Mouse (Mus musculus): ENCODE measurements around the gene Mup21.
"Not testable (repeated sequence)": the region's sequence is repeated elsewhere in the genome, so short reads cannot be mapped to it uniquely, and the experiment has no call there.

The Mup21 gene

DNA sequence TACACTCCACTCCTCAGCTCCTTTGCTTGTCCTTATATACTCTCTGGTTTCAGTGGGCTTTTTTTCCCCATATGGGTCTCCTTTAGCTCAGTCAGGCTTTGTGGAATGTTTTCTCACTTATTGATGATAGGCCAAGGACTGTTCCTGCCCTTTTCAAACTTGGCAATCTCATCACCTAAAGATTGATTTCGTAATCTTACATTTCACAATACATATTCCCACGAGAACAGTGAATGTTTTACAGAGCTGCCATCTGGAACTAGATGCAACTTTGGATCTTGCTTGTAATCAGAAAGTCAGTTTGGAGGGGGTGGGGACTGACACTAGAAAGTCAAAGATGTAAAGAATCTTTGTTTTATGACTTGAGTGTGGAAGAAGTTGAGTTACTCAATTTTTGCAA lies at the start of gene Mup21:
TSS of gene Mup21 (minus strand) at position 53 of the 400 bp plus-strand sequence.
- DNase-seq (ENCODE audit: low spot score), result no peak

DNA sequence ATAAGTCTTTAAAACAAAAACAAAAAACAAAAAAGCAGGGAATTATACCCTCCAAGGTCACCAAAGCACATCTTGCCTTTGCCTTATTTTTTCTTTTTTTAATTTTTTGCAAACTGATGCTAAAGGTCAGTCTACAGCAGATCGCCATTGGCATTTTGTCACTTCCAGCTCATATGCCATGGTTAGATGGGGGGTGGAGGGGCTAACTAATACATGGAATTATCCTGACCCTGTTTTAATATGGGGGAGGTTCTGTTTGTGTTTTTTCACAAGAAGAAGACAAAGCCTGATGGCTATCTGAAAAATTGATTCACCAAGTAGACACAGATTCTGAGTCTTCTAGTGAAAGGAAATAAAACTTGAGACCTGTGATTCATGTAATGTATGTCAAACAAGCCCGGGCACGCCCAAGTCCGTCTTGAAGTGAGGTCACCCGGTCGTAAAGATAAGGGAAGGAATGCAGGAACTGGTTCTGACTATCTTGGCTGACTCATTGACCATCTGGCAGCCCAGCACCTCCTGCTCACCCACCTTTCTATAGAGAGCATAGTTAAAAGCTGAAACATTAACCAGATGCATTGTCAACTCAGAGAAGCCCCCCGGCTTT lies 49.4 kb upstream of the Mup21 start:
- DNase-seq (ENCODE audit: low spot score), result no peak

DNA sequence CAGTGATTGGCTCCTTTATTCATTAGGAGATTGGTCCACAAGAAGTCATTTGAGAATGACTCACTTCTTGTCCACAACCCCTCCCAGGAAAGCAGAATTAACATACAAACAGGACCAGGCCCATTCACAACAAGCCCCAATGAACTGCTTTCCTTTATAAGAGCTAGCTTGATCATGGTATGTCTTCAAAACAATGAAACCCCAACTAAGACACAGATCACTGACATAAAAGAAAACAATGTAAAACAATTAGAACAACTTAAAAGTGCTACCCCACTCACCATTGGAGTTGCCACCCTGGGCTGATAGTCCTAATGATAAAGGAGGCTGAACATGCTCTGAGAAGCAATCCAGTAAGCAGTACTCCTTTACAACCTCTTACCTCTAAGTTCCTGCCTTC lies 38.1 kb upstream of the Mup21 start:
- DNase-seq (ENCODE audit: low spot score), result no peak

DNA sequence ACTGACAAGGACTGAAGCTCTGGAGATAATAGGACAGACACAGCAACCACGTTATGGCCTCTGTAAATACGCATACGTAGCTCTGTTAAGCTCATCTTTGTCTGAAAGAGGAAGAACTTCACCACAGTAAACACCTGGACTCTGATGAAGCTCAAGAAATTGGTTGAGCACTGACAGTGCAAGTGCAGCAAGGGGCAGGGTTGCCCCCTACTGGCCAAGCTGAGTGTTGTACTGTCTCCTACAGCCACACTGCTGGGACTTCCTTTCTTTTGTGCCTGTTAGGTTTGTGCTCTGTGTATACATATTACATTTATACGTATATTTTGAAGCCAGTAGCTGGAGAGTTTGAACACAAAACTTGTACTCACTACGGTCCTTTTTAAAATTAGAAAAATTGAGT lies 26.6 kb upstream of the Mup21 start:
- no peak for DNase-seq (ENCODE audit: low spot score)

DNA sequence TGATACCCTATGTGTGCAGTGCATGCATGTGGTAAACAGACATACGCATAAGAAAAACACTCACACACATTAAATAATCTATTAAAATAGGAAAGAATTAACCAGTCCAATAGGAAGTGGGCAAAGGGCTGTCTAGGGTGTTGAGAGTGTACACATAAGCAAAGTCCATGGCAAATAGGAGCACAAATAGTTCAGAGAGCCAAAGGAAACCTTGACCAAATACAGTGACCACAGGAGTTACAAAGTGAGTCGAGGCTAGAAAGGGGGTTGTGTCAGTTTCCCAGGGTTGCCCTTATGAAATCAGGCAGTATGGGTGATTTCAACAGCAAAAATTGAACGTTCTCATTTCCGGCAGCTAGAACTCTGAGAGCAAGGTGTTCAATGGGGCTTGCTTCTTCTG lies 23.8 kb upstream of the Mup21 start:
- DNase-seq (ENCODE audit: low spot score), result no peak

DNA sequence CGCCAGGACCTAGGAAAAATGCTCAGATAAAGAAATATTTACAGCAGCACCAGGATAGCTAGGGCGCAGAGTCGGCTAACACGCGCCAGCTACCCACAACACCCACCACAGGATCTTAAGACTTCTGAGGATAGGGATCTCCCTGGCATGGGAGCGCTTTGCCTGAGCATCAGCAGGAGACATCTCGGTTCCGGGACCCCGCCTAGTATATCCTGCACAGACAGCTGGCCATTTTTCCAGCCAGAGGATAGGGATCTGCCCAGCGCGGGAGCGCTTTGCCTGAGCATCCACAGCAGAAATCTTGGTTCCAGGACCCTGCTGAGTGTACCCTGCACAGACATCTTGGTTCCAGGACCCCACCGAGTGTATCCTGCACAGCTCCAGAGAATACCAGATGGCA lies 17.0 kb upstream of the Mup21 start:
- DNase-seq (ENCODE audit: low spot score), result not testable (repeated sequence)

DNA sequence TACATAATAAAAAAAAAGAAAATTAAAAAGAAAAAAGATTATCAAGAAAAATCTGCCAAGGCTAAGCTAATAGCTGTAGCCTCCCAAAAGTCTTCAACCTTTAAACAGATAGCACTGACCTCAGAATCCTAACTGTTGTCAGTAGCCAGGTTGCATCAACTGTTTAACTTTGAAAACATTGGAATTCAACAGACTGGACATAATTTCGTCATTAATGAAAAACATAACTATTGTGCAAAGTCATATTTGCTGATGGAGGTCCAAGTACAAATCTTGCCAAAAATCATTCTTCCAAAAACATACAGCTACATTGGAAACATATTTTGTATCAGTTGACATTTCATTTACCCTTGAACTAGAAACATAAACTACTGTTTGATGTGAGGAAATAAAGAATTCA lies 7.7 kb upstream of the Mup21 start:
- DNase-seq (ENCODE audit: low spot score), result no peak

DNA sequence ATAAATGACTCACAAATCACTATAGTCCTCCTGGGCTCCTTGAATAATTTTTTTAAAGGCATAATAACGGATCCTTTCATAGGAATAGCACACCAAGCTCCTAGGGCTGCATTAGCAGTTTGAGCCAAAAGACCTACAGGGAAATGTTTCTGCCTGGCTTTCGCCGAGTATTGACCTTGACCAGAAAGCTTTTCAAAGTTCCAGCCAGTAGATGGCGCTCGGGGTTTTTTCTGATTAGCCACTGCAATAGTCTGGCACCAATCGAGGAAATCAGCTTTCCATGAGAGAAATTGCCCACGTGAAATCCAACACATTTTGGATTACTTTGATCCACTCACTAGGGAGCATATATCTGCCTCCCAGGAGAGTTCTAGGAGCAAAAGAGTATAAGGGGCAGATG lies 17.0 kb downstream of the Mup21 start:
- peak; percentile 26 for DNase-seq (ENCODE audit: low spot score)

DNA sequence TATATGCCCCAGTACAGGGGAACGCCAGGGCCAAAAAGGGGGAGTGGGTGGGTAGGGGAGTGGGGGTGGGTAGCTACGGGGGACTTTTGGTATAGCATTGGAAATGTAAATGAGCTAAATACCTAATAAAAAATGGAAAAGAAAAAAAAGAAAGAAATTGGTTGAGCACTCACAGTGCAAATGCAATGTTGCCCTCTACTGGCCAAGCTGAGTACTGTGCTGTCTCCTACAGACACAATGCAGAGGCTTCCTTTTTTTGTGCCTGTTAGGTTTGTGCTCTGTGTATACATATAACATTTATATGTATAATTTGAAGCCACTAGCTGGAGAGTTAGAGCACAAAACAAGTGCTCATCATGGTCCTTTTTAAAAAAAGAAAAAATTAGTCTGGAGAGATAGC lies 47.3 kb downstream of the Mup21 start:
- not testable (repeated sequence) for DNase-seq (ENCODE audit: low spot score)

Data from layer of hippocampus, adult 9-10 months (tissue).